Mouse (Mus musculus): ENCODE results near the gene Natd1.
"Not testable (repeated sequence)": the region's sequence is repeated elsewhere in the genome, so short reads cannot be mapped to it uniquely, and the experiment has no call there.

Gene Natd1

DNA sequence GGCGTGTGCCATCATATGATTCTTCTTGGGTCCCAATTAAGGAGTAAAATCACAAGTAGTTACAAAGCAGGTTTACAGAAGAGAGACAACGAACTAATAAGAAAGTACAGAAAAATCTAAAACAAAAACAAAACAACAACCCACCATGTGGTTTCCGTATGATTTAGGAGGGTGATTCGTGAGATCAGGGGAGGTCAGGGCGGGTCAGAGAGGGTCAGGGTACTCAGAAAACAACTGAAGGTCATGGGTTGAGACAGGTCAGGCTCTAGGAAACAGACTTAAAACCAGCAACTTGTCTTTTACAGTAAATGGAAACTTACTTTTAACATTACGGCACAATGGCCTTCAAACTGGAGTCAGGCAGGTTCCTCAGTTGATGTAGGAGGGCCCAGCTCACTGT, 24.3 kb downstream of the Natd1 start:
- CTCF ChIA-PET = interaction anchor here (0.7 kb wide), 1 partner anchor 1604 kb away, joined by 7 read pairs; no protein-coding TSS in a partner anchor

DNA sequence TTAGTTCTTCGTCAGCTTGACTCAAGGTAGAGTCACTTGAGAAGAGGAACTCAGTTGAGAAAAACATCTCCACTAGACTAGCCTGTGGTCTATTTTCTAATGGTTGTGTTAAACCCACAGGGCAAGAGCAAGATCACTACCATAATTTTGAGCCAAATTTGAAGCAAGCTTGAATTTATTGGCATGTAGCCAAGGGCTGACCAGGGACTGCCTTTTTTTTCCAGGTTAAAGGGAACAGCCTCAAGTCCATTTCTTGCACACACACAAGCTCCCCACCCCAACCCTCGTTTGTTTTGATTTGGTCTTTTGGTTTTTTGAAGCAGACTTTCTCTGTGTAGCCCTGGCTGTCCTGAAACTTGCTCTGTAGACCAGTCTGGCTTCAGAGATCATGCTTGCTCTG, 24.7 kb downstream of the Natd1 start:
- CTCF ChIA-PET = no interaction called here

DNA sequence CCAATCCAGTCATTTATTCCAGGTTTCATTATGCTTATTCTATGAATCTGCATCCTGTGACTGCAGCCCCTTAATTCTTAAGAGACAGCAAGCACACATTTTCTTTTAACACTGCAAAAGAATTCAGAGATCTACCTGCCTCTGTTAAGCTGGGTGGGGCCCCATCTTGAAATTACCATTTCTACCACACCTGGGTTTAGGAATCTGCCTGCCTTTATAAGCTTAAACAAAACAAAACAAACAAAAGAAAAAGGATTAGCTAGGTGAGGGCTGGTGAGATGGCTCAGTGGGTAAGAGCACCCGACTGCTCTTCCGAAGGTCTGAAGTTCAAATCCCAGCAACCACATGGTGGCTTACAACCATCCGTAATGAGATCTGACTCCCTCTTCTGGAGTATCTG, 27.6 kb downstream of the Natd1 start:
- CTCF ChIA-PET = interaction anchor here (0.6 kb wide), 1 partner anchor 62 kb away, joined by 3 read pairs; no protein-coding TSS in a partner anchor

DNA sequence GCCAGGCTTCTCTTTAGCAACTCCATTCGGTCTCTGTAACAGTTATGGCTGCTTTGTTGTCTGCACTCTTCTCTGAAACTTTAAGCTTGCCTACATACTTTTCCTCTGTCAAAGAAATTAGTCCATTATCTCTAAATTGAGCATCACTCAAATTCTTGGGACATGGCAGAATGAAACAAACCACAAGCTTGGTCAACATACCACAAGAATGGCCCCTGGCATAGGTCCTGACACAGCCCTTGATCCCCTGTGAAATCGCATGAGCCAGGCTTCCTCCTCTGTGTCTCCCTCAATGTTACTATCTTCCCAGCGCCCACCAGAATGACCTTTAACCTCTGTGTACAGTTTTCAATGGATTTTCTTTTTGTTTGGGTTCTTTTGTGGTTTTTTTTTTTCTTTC, 32.2 kb downstream of the Natd1 start:
- CTCF ChIA-PET = no interaction called here

DNA sequence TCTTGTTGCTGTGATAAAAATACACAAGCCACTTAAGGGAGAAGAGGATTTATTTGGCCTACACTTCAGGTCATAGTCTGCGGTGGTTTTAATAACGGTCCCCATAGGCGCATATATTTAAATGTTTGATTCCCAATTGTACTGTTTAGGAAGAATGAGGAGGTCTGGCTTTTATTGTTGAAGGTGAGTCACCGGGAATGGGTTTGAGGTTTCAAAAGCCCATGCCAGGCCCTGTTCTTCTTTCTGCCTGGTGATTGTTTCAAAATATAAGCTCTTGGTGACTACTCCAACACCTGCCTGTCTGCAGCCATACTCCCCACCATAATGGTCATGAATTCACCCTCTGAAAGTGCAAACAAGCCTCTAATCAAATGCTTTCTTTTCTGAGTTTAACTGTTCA, 34.0 kb downstream of the Natd1 start:
- CTCF ChIA-PET = no interaction called here

DNA sequence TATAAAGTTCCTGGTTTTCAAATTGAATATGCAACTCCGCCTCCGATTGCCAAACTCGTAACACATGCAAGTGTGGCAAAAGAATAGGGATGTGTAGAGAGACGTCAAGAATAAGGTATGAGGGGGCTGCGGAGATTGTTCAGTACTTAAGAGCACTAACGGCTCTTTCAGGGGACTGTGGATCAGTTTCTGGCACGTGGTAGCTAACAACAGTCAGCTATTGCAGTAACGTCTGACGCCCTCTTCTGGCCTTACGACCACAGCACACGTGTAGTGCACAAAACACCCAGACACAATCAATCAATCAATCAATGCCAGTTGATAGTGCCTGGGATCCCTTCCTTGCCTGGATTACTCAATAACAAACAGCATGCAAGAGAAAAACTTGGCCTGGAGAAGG, 35.1 kb downstream of the Natd1 start:
- CTCF ChIA-PET = no interaction called here

DNA sequence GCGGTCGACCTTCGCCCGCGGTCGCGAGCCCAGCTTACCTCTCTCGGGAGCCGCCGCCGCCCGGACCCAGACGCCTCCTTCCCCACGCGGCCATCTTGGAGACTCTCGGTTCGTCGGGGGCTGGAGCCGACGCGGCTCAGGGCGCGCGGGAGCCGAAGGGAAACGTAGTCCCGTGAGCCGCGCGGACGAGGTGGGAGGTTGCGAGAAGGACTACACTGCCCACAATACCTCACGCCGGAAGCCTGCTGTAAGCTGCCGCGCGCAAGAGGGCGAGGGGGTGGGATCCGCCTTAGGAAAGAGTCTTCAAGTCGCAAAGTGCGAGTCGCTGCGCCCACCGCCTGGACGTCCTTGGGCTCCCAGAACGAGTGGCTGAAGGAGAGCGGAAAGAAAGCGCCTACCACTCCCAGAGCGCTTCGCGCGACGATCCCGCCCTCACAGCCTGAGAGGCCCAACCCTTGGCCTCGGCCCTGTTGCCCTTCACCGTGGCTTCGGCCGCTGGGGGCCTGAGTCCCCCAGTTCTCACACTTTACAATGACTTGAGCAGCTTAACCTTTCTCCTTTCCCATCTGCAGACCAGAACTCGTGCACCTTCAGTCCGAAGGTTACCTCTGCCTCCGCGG, 35.8 kb downstream of the Natd1 start, which contains the start of gene Tmem11:
TSS of gene Tmem11 (minus strand) at position 598 of the 620 bp plus-strand sequence.
- CTCF ChIA-PET = no interaction called here

DNA sequence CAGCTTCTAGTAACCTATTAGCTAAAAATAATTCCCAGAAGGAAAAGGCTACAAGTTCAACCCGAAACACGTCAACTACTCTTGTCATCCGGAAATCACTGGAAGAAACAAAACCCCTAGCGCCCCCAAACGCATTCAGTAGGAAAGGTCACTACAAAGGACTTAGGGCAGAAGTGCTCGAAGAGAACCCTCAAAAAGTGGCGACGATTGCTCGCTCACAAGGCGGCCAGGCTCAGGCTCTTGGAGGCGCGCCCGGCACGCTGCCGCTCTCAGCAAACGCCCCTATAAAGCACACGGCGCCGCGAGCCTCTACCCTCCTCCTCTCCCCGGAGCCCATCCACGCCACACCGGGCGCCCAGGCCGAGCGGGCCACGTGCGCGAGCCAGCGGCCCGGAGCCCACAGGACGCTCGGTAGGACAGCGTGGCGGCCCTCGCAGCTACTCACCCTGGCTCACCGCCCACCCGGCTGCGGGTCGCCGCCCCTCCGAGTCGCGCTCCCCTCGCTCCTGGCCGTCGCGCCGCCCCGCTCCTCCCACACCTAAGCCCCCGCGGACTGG, 36.4 kb downstream of the Natd1 start:
- CTCF ChIA-PET = interaction anchor here (0.7 kb wide), 1 partner anchor 227 kb away, joined by 3 read pairs; no protein-coding TSS in a partner anchor

DNA sequence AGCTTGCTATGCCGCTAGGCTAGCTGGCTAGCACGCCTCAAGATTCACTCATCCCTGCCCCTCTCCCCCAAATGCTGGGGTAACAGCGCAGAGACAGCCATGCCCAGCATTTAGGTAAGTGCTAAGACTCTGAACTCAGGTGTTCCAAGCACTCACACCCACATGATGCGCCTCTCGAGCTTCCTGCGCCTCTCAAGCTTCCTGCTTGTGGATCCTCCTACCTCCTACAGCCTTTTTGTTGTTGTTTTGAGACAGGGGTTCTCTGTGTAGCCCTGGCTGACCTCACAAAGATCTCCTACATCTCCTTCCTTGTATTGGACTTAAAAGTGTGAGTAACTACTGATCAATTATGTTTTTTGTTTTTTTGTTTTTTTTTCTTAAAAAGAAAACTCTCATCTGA, 41.4 kb downstream of the Natd1 start:
- CTCF ChIA-PET = no interaction called here

DNA sequence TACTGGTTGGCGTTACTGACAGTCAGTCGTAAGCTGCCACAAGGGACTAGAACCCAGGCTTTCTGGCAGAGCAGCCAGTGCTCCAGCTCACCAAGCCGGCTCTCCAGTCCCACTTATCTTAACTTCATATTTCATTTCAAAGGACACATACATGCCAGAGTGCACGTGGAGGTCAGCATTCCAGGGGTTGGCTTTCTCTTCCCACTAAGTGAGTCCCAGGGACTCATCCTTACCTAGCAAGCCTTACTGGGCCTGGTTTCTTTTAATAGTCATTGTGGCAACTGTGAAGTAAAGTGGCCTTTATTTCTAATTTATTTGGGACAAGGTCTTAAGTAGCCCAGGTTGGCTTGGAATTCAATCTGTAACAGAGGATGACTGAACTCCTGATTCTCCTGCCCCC, 43.1 kb downstream of the Natd1 start:
- CTCF ChIA-PET = no interaction called here

DNA sequence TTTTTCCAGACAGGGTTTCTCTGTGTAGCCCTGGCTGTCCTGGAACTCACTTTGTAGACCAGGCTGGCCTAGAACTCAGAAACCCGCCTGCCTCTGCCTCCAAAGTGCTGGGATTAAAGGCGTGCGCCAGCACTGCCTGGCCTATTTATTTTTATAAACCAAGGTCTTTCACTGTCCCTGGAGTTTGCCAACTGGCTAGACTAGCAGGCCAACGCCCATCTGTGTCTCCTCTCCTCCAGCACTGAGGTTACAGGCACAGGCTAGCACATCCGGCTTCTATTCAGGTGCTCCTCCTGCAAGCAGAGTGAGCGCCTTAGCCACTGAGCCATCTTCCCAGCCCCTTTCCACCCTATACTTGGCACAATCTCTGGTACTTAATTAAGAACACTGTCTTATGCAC, 45.1 kb downstream of the Natd1 start:
- CTCF ChIA-PET = not testable (repeated sequence)

DNA sequence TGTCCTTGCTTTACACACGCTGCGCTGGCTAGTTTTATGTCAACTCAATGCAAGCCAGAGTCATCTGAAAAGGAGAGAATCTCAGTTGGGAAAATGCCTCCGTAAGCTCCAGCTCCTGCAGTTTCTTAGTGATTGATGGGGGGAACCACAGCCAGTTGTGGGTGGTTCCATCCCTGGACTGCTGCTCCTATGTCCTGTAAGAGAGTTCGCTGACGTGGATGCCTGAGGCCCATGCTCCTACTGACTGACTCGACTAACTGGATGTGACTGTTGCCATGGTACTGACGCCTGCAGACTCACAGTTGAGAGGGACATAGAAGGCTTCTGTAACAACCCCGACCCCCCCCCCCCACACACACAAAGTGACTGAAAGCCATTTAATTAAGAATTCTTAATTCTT, 46.6 kb downstream of the Natd1 start:
- CTCF ChIA-PET = interaction anchor here (0.7 kb wide), 1 partner anchor 454 kb away, joined by 11 read pairs; no protein-coding TSS in a partner anchor

DNA sequence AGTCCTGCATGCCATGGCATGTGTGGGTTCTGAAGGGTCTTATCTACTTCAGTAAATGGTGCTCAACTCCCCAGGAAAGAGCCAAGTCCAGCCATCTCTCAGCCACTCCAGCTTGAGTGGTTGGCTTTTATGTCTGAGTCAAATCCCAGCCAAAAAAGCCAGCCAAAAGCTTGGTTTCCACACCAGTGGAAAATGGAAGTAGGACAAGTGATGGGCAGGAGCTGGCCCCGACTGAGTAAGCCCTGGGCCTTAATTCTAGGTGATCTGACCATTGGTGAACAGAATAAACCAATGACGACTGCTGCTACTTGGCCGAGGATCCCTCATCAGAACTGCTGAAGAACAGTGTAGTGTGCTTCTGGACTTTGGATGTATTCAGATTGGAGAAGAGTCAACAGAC, 47.1 kb downstream of the Natd1 start:
- CTCF ChIA-PET = interaction anchor here (0.7 kb wide), 1 partner anchor 454 kb away, joined by 11 read pairs; no protein-coding TSS in a partner anchor

DNA sequence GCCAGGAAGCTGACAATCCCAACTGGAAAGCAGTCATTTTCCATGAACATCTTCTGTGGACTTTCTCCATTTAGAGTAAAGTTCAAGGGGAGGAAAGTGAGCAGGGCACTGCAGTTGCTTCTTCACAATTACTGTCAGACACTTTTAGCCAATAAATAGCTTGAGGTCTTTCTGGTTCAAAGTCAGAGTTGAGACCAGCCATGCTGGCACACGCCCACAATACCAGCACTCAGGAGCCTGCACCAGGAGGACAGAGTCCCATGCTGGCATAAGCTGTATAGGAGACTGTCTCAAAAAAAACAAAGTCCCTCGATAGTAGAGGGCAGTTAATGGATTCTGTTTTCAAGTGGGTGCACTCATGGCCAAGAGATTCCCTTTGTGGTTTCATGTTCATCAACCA, 48.5 kb downstream of the Natd1 start:
- CTCF ChIA-PET = no interaction called here

DNA sequence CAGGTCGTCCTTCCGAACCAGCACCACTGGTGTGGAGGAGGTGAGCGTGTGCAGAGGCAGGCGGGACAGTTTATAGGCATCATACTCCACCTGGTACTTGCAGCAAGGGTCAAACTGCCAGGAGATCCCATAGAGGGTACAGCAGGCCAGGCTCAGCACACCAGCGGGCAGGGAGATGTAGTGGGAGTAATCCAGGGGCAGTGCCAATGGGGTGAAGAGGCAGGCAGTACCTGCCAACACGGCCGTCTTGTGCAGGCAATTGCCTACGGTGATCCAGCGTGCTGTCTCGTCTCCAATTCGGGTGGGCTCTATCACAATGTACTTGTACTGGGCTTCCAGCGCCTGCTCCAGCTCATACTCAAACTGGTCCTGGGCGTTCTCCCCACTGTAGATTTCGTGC, 49.6 kb downstream of the Natd1 start:
- CTCF ChIA-PET = no interaction called here

DNA sequence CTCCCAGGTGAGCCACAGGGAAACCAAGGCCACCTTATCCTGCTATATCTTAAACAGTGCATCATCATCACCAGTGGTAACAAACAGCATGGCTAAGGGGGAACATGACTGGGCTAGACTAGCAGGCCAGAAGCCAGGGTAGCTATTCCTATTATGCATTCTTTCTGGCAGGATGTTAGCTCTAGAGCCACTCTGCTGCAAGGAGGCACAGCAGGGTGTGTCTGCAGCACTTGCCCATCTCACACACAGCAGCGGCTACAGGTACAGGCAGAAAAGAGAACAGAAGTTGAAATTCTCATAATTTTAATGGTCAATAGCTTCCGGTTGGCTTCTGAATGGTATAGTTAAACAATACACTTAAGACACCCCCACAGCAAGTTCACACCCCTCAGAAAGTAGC, 50.4 kb downstream of the Natd1 start:
- CTCF ChIA-PET = interaction anchor here (0.6 kb wide), 1 partner anchor 59 kb away, joined by 3 read pairs; no protein-coding TSS in a partner anchor

DNA sequence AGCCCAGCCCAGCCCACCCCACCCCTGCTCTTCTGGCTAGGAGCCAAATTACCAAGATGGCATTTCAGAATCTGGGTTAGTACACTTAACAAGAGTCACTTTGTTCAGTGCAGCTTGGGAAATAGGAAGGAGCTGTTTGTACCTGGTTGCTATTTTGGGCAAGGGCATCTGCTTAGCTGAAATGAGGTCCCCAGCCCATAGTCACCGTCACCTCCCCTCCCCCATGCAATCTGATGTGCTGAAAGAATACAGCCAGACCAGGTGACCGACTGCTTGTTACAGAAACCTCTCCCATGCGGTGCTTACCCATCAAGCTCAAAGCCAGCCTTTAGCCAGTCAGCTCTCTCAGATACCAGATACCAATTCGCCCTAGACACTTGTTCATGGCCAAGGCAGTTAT, 51.4 kb downstream of the Natd1 start:
- CTCF ChIA-PET = interaction anchor here (0.6 kb wide), 1 partner anchor 140 kb away, joined by 8 read pairs; no protein-coding TSS in a partner anchor

DNA sequence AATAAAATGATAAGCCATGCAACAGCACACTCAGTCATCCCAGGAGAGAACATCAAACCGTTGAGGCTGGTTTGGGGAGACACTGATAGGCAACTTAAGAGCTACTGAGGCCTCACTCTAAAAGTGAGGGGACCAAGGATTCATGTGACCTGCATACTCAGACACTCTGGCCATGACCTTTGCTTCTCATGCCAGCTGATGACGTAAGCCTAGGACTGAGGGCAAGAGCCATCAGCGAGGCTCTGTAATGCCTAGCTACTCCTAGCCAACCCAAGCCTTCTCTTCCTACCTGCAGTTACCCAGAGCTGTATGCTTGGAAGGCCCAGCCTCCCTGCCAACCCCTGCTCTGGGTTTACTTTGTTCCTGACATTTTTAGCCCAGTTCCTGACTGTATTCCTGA, 52.6 kb downstream of the Natd1 start:
- CTCF ChIA-PET = no interaction called here

DNA sequence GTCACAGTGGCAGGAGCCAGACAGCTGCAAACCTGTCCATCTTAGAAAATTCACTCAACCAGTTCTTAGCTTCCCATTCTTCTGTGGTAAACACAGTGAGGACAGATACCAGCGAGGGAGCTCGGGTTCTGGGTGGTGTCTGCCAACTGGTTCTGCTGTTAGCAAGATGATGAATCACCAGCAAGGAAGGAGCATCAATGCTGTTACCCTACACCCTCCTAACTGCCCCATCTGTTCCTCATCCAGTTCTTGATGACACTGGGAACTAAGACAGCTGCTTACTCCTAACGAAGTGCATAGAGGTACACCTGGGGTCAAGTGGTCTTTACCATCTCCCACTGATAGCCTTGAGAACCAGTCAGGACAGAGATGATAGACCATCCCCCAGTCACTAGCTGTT, 58.0 kb downstream of the Natd1 start:
- CTCF ChIA-PET = no interaction called here
